Mouse (Mus musculus) layer of hippocampus, adult 18-20 months (tissue): ENCODE data around the gene Fmo1. TPM values are rescaled to one million over a fixed set of nuclear protein-coding genes. Genes with fewer than 3 reads are reported as not detected.

Experiments used
- DNase-seq, 2 experiments: peaks; one replicate each; pipeline ENCODE4 v3.0.0; 2022; ENCODE audit warnings: low spot score in 2 of 2
- total RNA-seq, 2 experiments: library from RNA; stranded (reverse); gene quantifications; 2 replicates each; pipeline ENCODE4 v1.2.3; 2021

Fmo1 gene
- total RNA-seq, 2 experiments from 2014 or later: 7.3 to 8.6 TPM

- DNase-seq: no peak
Observed at GRCm38 (mm10) chr1:162863579-162863978, 2.8 kb downstream of the Fmo1 start.

DNA sequence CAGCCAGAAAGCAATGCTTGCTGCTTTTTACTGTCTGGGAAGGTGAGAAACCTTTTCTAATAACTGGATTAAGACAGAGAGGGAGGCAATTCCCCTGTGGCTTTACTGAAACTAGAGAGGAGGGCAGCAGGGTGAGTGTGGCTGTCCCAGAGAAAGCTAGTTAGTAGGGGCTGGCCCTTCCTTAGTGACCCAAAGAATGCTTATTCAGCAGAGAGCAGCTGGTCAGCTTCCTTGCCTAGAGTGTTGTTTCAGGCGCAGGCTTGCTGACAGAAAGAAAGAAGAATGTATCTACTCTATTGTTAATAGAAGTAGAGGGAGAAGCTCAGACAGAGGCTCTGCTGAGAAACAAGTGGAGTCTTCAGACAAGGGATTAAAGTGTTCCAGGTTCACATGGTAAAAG is 4.1 kb downstream of the Fmo1 start:
- DNase-seq: no peak

GRCm38 (mm10) chr1:162859996-162860605 is 6.3 kb downstream of the Fmo1 start:
- DNase-seq: no peak

GRCm38 (mm10) chr1:162859545-162859976 is 6.8 kb downstream of the Fmo1 start:
- DNase-seq: no peak

- no peak for DNase-seq
Observed at GRCm38 (mm10) chr1:162858748-162859130, 7.7 kb downstream of the Fmo1 start.

DNA sequence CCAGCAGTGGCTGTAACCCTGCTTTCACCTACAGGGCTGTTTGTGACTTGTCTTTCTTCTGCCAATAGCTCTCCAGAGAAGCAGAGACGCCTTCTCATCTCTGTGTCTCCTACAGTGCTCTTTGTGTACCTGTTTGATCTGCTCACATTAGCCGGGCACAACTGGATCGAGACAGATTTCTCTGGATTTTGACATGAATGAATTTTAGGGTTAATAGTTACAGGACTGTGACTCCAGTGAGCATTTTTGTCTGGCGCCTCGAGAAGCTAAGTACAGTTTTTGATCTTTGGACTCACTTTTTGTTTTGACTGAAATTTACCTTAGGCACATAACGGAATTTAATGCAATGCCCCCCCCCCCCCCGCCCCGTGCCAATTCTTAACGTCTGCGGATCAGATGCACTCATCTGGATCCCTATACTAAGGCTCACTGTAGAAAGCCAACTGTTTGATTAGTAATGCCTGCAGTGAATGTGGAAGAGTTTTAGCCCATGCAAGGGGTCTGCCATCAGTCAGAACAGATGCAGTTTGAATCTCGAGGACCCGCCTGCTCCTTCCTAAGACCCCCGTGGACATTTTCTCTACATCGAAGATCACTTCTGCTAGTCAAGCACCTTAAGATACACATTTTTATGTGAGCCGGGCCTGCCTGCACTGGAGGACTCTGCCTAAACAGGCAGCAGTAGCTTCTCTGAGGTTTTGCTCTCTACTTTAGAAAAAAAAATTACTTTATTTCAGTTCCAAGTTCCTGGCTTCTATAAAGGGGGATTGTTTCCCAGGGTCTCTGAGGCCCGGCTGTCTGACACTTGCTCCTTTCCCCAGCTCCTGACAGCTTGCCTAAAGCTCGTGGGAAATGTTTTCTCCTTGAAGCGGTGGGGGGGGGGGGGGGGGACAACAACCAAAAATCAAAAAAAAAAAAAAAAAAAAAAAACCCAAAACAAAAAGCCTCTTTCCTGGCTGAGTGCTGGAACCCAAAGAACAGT is 8.4 kb downstream of the Fmo1 start:
- DNase-seq: no peak

- no peak for DNase-seq
Observed at GRCm38 (mm10) chr1:162853812-162854482, 12.5 kb downstream of the Fmo1 start.

DNA sequence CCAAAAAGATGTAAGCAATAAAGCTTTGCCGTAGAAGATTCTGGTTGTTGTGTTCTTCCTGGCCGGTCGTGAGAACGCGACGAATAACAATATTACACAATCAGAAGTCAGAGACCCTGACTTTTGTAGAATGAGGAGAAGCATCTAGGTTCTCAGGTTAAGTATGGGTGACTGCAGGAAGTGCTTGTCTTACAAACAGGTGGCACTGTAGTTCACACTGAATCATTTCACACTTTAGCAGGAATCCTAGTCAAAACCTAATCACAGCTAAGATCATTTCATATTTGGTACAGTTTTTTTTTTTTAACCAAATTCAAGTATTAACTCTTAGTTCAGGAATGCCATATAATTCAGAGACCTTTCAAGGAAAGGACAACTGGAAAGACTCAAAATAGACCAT is 18.9 kb downstream of the Fmo1 start:
- DNase-seq: no peak

- no peak for DNase-seq
Observed at GRCm38 (mm10) chr1:162840211-162840610, 26.2 kb downstream of the Fmo1 start.

DNA sequence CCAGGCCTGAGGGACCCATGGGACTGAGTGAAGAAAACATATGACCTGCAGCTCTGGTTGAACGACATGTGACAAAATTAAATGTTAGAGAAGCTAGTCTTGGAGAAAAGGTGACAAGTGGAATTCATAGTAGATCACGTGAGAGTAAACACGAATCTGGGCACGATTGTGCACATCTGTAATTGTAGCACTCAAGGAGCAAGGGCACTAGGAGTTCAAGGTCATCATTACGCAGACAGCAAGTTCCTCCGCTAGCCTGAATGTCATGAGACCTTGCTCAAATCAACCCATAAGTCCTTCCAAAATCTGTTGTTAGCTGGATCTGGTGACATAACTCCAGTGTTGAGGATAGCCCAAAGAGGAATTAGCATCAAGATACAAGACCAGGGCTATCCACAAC is 27.4 kb downstream of the Fmo1 start:
- DNase-seq: no peak

DNA sequence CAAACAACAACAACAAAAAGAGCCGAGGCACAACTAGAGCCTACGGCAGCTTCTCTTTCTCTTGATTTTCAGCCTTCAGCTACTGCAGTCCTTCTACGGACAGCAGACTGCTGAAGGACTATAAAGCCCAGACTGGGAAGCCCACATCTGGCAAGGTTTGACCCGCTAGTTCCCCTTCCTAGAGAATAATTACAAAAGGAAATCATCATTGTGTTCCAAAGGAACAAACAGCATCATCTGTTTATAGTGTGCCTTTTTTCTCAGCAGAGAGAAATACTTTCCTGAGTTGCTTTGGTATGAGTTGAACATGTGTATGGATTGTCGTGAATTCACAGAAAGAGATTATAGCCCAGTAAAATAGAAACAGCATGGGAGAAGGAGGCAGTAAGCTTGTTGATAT is 32.1 kb downstream of the Fmo1 start:
- no peak for DNase-seq

GRCm38 (mm10) chr1:162832574-162832953 is 33.8 kb downstream of the Fmo1 start:
- no peak for DNase-seq

DNA sequence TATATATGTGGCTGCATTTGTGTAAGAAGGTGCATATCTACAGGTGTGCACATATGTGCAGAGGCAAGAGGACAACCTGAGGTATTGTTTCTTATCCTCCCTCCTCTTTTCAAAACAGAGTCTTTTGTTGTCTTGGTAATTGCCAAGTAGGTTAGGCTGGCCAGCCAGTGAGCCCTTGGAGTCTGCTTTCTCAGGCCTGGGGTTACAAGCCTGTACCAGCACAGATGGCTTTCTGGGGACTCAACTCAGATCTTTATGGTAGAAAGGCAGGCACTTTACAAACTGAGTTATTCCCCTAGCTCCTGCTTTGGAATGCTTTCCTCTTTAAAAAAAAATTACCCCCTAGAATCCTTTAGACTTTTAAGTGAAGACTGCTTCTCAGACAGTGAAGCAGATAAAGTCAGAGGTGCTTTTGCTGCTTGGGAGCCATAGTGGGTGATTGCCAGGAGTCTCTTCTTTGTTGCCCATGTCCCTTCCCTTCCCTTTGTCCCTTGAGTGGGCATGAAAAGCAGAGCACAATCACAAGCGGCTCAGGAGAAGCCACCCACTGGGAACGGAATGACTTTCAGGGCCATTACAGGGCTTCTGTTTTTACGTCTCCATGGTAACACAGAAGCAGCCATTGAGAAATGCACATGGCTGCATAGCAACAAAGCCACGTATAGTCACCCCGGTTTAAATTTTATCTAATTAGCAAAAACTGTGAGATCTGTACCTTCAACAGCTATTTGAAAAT is 34.4 kb downstream of the Fmo1 start:
- no peak for DNase-seq

DNA sequence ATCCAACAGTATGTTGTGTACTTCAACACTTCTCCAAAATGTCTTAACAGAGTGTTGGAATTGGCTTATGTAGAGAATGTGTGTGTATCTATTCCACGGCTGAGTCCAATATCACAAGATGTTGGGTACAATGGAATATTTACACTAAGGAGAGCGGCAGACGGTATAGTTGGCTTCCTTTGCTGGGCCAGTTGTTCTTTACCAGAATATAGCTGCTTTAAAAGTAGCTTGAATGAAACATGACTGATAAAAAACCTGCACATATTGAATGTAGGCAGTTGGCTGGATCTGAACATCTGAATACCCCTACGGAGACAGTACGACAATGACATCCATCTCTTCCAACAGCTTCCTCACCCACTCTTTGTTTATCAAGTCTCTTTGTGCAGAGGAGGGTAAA is 47.1 kb downstream of the Fmo1 start:
- peak; percentile 15 to 63 for DNase-seq

DNA sequence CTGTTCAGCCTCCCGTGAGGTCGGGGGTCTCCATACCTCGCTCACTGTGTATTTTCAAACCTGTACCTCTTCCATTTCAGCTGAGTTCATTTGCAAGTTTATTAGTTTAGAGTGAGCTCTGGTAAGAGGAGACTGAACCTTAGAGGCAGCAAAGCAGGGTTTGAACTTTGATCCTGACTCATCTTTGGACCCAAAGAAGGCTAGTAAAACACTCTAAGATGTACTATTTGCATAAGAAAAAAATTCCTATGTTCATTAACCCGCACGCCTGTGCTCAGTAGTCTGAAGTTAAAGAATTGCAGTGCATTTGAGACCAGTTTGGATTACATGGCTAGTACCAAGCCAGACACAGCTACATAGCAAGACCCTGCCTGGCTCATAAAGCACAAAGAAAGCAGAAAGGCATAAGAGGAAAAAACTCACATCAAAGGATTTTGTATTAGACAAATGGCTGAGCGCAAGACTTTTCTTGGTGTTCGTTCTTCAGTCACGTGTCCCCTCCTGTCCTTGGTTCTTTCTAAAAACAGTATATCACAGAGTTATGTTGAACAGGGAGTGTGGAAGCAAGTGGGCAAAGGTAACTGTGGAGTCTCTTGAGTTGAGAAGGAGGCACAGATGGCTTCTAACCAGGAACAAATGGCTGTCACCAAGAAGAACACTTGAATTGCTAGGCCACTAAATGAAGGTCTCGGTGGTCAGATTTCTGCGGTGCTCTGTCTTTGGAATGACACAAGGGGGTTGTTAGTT is 50.9 kb downstream of the Fmo1 start:
- no peak for DNase-seq

- DNase-seq: no peak
Observed at GRCm38 (mm10) chr1:162814932-162815331, 51.5 kb downstream of the Fmo1 start.

DNA sequence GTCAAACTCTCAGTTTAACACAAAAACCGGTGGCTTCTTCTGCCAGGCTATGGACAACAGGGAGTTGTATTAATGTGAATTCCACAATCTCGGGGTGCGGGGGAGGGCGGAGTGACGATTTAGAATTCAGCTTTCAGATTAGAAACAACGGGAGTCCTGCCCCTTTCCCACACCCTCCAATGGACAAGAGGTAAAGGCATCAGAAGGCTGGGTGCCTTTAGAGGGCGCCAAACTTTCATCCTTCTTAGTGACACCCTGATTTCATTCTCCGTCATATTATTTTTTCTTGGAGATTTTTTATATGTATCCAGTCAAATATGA is 52.6 kb downstream of the Fmo1 start, which contains the start of gene Fmo4:
Gene Fmo4 (minus strand): TSS at position 137 of the 321 bp plus-strand sequence.
- DNase-seq: peak in 1 of 2 experiments; percentile 37

- no peak for DNase-seq
Observed at GRCm38 (mm10) chr1:162813143-162813835, 53.1 kb downstream of the Fmo1 start.

DNA sequence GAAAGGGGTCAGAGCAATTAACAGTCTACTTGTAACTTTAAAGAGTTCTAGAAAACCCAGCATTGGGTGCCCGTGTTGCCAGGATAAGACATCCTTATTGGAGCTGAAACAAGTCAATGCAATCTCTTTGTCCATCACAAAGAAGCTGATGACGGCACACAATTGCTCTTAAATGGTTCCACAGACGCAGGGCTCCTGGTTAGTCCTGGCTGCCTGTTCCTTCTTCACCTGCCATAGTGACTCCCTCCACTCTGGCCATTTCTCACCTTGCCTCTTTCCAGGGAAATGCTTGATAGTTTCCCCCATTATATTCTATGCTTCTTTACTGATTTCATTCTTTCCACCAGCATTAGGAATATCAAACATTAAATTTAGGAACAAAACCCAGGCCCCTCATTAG is 57.9 kb downstream of the Fmo1 start:
- no peak for DNase-seq

GRCm38 (mm10) chr1:162807441-162807840 is 59.0 kb downstream of the Fmo1 start:
- no peak for DNase-seq
